Mouse (Mus musculus) intestine, postnatal 0 days (tissue): ENCODE measurements around the gene Itsn1. TPM values are rescaled to one million over a fixed set of nuclear protein-coding genes. Genes with fewer than 3 reads are reported as not detected.

Experiments
- ATAC-seq: fragments of 200-750 bp; cut with Nextera tagmentation; 2 replicates; pipeline ENCODE4 v1.8.0; 2017; ENCODE audit warnings: mild to moderate bottlenecking, moderate TSS enrichment, moderate library complexity
- H3K27ac ChIP-seq: fragments of 300-500 bp; sonication (generic); 2 replicates; pipeline ENCODE4 v1.5.1; 2014; ENCODE audit warnings: mild to moderate bottlenecking, low read depth, low read length, moderate library complexity
- H3K27me3 ChIP-seq: fragments of 300-500 bp; sonication (generic); replicated peaks from 2 replicates; pipeline ENCODE4 v1.6.1; 2014; ENCODE audit warnings: low read length, mixed read lengths; ENCODE audit not compliant: control insufficient read depth, insufficient read depth
- H3K36me3 ChIP-seq: fragments of 300-500 bp; sonication (generic); 2 replicates; pipeline ENCODE4 v1.6.1; 2014; ENCODE audit warnings: mild to moderate bottlenecking, moderate library complexity; ENCODE audit not compliant: control insufficient read depth, insufficient read depth
- H3K4me1 ChIP-seq: fragments of 300-500 bp; sonication (generic); replicated peaks from 2 replicates; pipeline ENCODE4 v1.6.1; 2014; ENCODE audit warnings: antibody characterized with exemption, low read length, mixed read lengths; ENCODE audit not compliant: control insufficient read depth, insufficient read depth
- H3K4me2 ChIP-seq: fragments of 300-500 bp; sonication (generic); replicated peaks from 2 replicates; pipeline ENCODE4 v1.6.1; 2014; ENCODE audit warnings: low read depth, mild to moderate bottlenecking, moderate library complexity
- H3K4me3 ChIP-seq: fragments of 300-500 bp; sonication (generic); 2 replicates; pipeline ENCODE4 v1.5.1; 2014; ENCODE audit warnings: low read depth, low read length
- H3K9ac ChIP-seq: fragments of 300-500 bp; sonication (generic); 2 replicates; pipeline ENCODE4 v1.6.1; 2014; ENCODE audit warnings: mild to moderate bottlenecking, low read depth, low read length
- H3K9me3 ChIP-seq: fragments of 300-500 bp; sonication (generic); 2 replicates; pipeline ENCODE4 v1.6.1; 2016; ENCODE audit warnings: mixed run types; ENCODE audit not compliant: control insufficient read depth
- CTCF ChIP-seq: sonication (generic); IDR thresholded peaks from 2 replicates; pipeline ENCODE4 v1.5.1; 2016; ENCODE audit warnings: low read depth, mild to moderate bottlenecking, control low read depth, antibody characterized with exemption, moderate library complexity
- WGBS: fragments of 180-500 bp; shearing (Covaris S2); extraction: QIAGEN DNeasy Blood & Tissue Kit; methylation state at CpG from one replicate; pipeline ENCODE4 v1.1.7; 2014; 5-methylcytosine and 5-hydroxymethylcytosine counted together
- polyA plus RNA-seq: library from polyadenylated mRNA; unstranded; fragments of >200 nt; fragmentation: Nextera tagmentation; extraction: Ambion mirVana; gene quantifications from 2 replicates; pipeline ENCODE4 v1.2.1, GENCODE M21; 2015

Gene Itsn1
- polyA plus RNA-seq, 1 experiment from 2014 or later = 6.2 TPM

GRCm38 (mm10) chr16:91924426-91924825 lies 195.3 kb downstream of the Itsn1 start:
- H3K36me3 ChIP-seq = peaks cover 65% of the 10 kb centered on the region

GRCm38 (mm10) chr16:91927911-91928630 lies 199.0 kb downstream of the Itsn1 start:
- Histone ChIP-seq H3K36me3 (peaks cover 68% of the 10 kb centered on the region), H3K4me2 (no peak overlapping the region), H3K9ac (no peak overlapping the region; the same call in 1 of the 2 replicates), H3K4me1 (0 out of 2 replicates have a peak, but pooled peaks cover 5% of the 10 kb centered on the region), H3K9me3 (no peaks in the 10 kb centered on the region), H3K27ac (0 out of 2 replicates have a peak overlapping the region, but pooled peaks have one; percentile 3), H3K4me3 (no peak overlapping the region), H3K27me3 (no peaks in the 10 kb centered on the region)
- TF ChIP-seq CTCF = no peak
- peak; percentile 26; the same call in 1 of the 2 replicates for ATAC-seq
- WGBS = 71% methylated on average over 16 of the region's 16 CpGs

More at GRCm38 (mm10) chr16:91924426-91924825, 195.3 kb downstream of the Itsn1 start:
- Histone ChIP-seq H3K27me3 (no peaks in the 10 kb centered on the region), H3K4me1 (peaks cover 11% of the 10 kb centered on the region; the same call in 1 of the 2 replicates), H3K27ac (no peak overlapping the region), H3K9me3 (no peaks in the 10 kb centered on the region), H3K4me2 (no peak overlapping the region), H3K4me3 (no peak overlapping the region), H3K9ac (no peak overlapping the region)
- ATAC-seq = no peak
- WGBS = 83% methylated on average over 8 of the region's 8 CpGs
- no peak for TF ChIP-seq CTCF

- Histone ChIP-seq H3K27ac (peak overlapping the region; percentile 79), H3K4me2 (peak overlapping the region; percentile 74), H3K4me3 (peak overlapping the region; percentile 83), H3K9ac (peak overlapping the region; percentile 98), H3K36me3 (peaks cover 35% of the 10 kb centered on the region), H3K27me3 (no peaks in the 10 kb centered on the region), H3K4me1 (0 out of 2 replicates have a peak, but pooled peaks cover 5% of the 10 kb centered on the region), H3K9me3 (no peaks in the 10 kb centered on the region)
- WGBS = under 1% methylated on average over 53 of the region's 53 CpGs
- peak; percentile 92 for ATAC-seq
- TF ChIP-seq CTCF = no peak
These were observed 202.3 kb downstream of the Itsn1 start for GRCm38 (mm10) chr16:91931078-91932013.

GRCm38 (mm10) chr16:91932082-91932690 lies 203.1 kb downstream of the Itsn1 start:
- no peak overlapping the region for H3K27ac ChIP-seq
- peak overlapping the region; percentile 83 for H3K4me3 ChIP-seq
- 48% methylated on average over 8 of the region's 8 CpGs for WGBS

GRCm38 (mm10) chr16:91932843-91933518 lies 203.9 kb downstream of the Itsn1 start:
- Histone ChIP-seq H3K27ac (no peak overlapping the region), H3K4me3 (no peak overlapping the region), H3K9me3 (no peaks in the 10 kb centered on the region), H3K4me2 (no peak overlapping the region), H3K36me3 (peaks cover 19% of the 10 kb centered on the region), H3K27me3 (no peaks in the 10 kb centered on the region), H3K4me1 (peaks cover 5% of the 10 kb centered on the region; the same call in 1 of the 2 replicates), H3K9ac (no peak overlapping the region)
- no peak for TF ChIP-seq CTCF
- 63% methylated on average over 8 of the region's 10 CpGs for WGBS
- no peak for ATAC-seq

More at GRCm38 (mm10) chr16:91932082-91932690, 203.1 kb downstream of the Itsn1 start:
- H3K9me3 ChIP-seq = no peaks in the 10 kb centered on the region
- peaks cover 5% of the 10 kb centered on the region; the same call in 1 of the 2 replicates for H3K4me1 ChIP-seq
- peaks cover 27% of the 10 kb centered on the region for H3K36me3 ChIP-seq
- ATAC-seq = 0 out of 2 replicates have a peak, but pooled peaks have one; percentile 0
- TF ChIP-seq CTCF = peak; percentile 33; the same call in 1 of the 2 replicates
- peak overlapping the region; percentile 74 for H3K4me2 ChIP-seq
- no peaks in the 10 kb centered on the region for H3K27me3 ChIP-seq
- no peak overlapping the region for H3K9ac ChIP-seq
